Mouse (Mus musculus): ENCODE measurements around the gene Ccdc106.
"Not testable (repeated sequence)": the region's sequence is repeated elsewhere in the genome, so short reads cannot be mapped to it uniquely, and the experiment has no call there.

Ccdc106 gene

DNA sequence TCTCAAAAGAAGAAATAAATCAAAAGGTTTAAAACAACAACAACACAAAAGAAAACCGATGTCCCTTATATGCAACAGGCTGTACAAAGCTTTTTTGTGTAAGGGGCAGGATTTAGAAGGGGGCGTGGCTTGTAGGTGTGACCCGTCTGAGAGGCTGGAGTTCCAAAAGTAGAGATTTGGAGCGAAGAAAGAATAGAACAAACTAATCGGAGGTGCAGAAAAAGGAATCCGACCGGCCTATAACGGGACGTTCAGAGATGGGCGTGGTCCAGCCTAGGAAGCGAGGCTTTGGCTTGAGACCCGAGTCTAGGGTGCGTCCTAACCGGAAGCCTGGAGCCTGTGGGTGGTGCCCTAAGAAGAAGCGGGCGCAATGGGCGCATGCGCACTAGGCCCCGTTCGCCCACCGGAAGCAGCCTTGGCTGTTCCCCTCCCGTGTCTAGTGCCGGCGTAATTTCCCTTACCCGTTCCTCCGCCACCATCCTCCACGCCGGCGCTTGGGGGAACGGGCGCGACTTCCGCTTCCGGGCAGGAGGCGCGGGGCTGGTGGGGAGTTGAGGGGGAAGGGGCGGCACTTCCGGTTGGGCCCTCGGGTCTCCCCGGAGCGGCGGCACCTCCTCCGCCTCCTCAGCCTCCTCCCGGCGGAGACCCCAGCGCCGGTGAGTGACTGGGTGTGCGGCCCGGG is at the start of gene Ccdc106, which contains the start of gene Zfp865:
Gene Ccdc106 (plus strand): TSS at position 554 of the 682 bp plus-strand sequence.
Gene Zfp865 (plus strand): TSS at position 377 of the 682 bp plus-strand sequence.
- peak; percentile 100 for DNase-seq

DNA sequence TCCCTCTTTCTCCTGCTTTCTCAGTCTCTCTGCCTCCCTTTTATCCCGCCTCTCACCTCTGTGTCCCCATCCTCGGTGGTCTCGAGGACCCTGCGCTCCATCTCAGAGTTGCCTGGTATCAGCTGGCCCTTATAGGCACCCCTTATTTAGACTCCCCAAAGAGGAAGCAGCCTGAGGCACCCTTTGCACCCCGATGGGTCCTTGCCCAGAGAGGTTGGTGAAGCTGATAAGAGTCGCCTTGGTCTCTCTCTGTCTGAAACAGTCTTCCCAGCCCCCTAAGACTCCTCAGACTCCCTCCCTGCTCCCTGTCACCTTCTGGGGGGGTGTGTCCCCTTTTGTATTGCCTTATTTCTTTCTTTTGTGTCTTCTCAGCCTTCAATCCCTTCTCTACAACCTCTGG is 49.3 kb upstream of the Ccdc106 start, which contains the start of gene Sbk3:
Gene Sbk3 (minus strand): TSS at position 101 of the 400 bp plus-strand sequence.
- DNase-seq, result no peak

DNA sequence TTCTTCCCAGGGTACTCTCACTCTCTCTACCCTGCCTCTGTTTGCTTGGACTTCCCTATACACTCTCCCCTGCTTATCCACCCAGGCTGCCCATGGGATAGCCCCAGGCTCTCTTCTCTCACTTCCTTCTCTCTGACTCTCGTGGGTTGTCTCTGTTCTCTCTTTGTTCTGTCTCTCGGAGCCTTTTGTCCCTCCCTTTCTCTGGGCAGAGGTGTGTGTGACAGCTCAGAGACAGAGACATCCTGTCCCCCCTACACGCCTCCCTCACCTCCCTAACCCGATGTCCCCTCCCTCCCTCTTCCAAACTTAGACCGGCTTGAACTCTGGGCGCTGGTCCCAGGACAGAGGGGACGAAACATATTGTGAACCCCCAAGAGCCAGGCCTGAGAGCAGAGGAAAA is 48.6 kb upstream of the Ccdc106 start:
- peak; percentile 87 for DNase-seq

DNA sequence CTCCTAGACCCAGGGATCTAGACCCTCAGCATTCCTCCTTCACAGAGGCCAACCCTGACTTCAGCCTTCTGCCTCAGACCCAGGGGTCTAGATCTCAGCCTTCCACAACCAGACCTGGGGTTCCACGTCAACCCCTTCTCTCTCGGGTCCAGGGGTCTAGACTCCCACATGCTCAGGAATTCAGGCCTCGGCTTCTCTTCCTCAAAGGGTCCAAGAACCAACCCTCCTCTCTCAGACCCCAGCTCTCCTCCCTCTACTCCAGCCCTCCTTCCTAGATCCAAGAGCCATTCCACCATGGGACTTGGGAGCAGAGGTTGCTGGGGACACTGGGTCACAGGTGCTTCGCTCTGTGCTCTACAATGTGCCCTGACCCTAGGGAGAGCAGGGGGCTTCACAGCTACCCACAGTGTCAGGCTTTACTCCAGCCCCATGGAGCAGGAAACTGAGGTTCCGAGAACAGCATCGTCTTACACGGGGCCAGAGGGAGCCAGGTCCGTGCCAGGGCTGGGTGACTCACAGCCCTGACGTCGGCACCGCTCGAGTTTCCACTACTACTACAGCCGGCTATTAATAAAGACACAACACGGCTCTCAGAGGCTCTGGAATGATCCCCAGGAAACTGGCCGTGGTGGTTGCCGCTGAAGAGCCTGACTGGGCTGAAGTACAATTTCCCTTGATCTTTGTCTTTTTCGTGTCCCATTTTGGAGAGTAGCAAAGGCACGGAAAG is 47.9 kb upstream of the Ccdc106 start:
- DNase-seq, result peak; percentile 82

DNA sequence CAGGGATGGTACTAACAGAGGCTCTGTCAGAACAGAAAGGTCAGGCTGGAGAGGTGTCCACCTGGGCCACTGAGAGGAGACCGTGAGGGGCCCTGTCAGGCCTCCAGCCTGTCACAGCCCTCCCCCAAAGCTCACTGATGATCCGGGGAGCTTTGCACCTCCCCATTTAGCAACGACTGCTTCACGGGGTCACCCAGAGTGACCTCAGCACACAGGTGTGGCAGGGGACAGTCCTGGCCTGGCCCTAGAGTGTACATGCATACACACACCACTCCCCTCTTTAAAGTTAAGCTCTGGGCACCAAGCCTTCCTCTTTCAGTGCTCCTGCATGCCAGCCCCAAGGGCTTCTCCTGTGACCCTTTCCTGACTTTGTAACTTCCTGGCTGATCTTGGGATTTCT is 44.9 kb upstream of the Ccdc106 start:
- no peak for DNase-seq

DNA sequence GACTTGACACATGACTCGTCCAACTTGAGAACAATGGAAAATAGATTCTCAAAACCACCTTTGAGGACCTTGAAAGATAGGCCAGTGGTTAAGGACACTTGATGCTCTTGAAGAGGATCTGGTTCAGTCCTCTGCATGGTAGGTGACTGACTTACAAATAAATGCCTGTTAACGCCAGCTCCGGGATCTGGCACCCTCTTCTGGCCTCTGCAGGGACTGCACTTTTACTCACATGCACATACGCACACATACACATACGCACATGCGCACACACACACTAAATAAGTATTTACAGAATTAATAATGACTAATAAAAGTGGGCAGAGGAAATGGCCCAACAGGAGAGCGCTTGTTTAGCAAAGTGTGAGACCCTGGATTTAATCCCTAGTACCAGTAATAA is 43.5 kb upstream of the Ccdc106 start:
- DNase-seq, result no peak

DNA sequence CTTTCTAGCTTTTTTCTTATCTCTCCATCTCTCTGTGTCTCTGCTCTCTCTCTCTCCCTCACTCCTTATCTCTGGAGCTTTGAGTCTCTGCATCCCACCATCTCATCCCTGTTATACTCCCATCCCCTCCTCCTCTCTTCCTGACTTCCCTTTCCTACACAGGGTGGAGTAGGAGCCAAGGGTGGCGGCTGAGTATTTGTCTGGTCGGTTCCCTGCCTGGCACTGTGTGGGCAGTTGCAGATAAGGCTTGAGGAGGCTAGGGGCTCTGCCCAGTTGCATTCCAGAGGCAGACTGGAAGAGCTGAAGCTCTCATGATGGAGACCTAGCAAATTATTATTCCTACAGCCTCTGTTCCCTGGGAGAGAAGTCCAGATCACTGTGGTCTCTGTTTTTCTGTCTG is 32.1 kb upstream of the Ccdc106 start:
- no peak for DNase-seq

DNA sequence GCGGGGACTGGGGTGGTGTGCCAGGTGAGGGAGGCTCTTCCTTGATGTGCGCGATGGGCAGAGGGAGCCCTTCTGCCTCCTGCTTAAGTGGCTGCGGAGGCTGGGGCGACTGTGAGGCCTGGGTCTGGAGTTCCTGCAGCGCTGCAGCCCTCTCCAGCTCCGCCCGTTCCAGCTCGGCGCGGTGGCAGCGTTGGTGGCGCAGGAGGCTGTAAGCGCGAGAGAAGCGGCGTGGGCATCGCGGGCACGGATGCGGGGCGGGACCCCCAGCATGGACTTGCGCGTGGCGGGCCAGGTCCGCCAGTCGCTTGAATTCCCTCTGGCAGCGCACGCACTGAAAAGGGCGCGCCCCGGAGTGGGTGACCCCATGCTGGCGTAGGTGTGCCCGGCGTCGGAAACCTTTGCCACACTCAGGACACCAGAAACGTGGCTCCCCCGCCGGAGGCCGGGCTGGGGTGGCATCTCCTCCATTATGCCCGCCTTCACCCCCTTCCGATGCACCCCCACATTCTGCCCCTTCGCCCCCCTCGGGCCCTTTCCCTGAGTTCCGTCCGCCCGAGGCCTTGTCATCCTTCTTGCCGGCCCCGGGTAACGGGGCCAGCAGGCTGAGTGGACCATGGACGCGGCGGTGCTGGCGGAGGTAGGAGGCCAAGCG is 26.9 kb upstream of the Ccdc106 start:
- DNase-seq, result no peak

DNA sequence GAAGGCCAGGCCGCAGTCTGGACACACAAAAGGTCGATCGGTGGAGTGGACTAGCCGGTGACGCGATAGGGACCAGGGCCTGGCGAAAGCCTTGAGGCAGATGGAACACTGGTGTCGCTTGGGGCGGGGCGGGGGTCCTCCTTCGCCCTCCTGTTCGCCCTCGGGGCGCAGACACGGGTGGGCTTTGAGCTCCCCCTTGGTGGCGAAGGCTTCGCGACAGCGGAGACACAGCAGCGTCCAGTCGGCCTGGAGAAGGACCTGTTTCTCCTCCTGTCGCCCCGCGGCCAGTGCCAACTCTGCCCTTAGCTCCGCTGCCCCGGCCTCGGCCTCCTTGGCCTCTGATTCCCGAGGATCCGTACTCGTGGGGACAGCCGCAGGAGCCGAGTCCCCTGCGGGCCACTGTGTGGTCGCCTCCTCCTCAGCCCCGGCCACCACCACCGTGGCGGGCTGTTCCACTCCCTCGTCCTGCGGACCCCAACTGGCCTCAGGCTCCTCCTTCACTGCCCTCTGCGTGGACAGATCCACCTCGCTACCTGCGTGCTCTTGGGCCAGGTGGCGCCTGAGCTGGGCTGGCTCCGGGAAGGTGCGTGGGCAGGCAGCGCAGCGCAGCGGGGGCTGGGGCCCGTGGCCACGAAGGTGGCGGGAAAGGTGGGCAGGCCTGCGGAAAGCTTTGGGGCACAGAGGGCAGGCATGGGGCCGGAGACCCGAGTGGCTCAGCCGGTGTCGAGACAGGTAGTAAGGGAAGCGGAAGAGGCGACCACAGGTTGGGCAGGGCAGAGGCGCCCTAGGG is 26.2 kb upstream of the Ccdc106 start:
- no peak for DNase-seq

DNA sequence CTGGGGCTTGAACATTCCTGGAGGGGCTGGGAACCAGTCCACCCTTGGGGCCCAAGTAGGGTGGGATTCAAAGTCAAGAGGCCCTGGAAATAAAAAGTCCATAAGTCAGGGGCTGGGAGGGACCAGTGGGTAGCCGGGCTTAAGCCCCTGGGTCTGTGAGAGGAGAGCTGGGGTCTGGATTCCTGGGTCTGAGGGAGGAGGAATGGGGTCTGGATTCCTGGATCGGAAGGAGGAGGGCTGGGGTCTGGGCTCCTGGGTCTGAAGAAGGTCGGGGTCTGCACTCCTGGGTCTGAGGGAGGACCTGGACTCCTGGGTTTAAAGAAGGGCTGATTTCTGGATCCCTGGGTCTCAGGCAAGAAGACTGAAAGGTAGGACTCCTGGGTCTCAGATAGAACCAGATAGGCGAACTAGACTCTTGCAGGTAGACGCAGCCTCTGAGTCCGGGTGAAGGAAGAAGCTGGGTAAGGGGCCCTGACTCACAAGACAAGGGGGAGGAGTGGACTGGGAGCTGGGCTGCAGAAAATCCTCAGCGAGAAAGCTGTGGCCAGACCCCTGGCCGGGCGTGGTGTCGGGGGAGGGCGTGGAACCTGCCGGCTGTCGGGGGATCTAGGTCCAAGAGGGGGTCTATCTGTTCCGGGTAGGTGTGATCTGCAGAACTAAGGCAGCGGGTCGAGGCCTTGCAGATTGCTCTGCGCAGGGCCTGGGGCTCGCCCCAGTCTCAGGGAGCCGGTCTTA is 24.9 kb upstream of the Ccdc106 start:
- DNase-seq, result no peak

DNA sequence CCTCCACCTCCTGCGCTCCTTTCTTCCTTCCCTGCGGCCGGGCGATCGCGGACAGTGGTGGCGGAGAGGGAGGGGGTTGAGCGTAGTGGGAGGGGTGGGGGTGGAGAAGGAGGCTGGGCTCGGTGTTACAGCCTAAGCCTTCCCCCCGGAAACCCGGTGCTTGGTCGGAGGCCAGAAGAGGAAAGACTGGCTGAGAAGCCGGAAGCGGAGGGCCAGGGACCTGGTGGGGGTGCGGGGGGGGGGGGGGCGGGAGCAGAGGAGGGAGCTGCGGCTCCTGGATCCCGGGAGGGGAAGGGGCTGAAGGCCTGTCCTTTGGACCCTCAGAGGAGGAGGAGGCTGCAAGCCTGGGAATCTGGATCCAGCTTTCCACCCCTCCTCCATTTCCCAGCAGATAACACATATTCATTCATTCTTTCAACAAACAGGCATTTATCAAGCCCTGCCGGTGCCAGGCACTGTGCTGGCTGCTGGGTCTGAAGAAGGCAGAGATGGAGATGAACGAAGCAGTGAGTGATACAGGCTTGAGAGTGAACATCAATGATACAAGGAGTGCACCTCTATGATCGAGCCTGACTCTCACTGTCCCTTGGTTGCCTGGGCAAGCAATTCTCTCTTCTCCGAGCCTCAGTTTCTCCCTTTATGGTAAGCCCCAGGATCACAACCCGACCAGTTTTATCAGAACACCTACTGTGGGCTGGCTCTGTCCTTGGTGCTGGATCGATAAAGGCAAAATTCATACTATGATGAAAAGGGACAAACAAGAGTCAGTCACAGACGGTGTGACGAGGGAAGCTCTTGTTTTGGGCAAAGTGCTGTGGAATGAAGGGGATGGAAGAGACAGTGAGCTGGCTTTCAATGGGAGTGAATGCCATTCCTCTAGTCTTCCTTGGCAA is 24.1 kb upstream of the Ccdc106 start, which contains the start of gene Zfp579:
Gene Zfp579 (minus strand): TSS at position 156 of the 893 bp plus-strand sequence.
- DNase-seq, result peak; percentile 97

DNA sequence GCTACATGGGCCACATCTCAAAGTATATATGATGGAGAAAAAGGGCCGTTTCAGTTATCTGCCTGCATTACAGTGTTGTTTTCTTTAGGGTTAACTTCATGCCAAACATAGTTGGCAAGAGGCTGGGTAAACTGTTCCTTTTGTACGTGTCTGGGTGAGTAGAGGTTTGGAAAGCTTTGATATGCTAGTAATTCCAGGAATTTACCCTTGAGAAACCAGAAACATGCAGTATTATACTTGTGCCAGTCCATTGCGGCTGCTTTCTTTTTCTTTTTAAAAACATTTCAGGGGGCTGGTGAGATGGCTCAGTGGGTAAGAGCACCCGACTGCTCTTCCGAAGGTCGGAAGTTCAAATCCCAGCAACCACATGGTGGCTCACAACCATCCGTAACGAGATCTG is 23.4 kb upstream of the Ccdc106 start:
- no peak for DNase-seq

DNA sequence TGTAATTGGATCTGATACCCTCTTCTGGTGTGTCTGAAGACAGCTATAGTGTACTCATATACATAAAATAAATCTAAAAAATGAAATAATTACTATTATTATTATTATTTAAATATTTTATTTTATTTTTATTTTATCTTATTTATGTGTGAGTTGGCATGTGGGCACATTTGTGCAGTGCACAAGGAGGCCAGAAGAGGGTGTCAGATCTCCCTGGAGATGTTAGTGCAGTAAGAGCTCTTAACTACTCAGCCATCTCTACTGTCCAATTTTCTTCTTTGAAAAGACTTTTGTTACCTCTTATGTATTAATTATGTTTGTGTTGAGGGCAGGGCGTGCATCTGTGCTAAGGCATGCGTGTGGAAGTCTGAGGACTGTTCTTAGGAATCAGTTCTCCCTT is 20.5 kb upstream of the Ccdc106 start:
- DNase-seq, result peak; percentile 49

DNA sequence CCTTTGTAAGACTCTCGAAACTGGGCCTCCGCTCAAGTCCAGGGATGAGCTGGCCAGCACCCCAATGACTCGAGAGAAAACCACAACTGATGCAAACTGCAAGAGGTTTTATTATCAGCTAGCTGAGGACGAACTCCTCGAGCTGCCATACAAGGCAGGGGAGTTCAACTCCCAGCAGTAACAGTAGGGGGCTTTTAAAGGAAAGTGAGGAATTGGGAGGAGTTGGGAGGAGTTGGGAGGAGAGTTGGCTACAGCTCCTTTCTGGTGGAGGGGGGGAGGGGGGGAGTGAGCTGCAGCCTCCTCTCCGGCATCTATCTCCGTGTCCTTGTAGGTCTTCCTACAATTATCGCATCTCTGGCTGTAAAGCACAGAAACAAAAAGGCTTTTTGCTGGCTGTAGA is 17.5 kb upstream of the Ccdc106 start:
- DNase-seq, result not testable (repeated sequence)

DNA sequence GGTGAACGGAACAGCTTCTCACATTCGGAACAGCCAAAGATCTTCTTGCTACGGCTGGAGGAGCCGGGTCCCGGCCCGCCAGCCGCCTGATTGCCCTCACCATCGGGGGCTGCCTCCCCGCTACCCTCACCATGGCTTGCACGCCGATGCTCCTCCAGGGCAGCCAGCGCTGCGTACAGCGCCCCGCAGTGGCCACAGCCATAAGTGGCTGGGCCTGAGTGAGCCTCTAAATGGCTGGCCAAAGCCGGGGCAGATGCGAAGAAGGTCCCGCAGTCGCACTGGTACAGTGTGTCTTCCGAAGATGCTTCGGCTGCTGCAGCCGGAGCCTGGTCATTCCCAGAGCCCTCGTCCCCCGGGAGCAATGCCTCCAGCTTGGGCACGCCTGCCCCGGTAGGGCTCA is 12.1 kb upstream of the Ccdc106 start:
- no peak for DNase-seq

DNA sequence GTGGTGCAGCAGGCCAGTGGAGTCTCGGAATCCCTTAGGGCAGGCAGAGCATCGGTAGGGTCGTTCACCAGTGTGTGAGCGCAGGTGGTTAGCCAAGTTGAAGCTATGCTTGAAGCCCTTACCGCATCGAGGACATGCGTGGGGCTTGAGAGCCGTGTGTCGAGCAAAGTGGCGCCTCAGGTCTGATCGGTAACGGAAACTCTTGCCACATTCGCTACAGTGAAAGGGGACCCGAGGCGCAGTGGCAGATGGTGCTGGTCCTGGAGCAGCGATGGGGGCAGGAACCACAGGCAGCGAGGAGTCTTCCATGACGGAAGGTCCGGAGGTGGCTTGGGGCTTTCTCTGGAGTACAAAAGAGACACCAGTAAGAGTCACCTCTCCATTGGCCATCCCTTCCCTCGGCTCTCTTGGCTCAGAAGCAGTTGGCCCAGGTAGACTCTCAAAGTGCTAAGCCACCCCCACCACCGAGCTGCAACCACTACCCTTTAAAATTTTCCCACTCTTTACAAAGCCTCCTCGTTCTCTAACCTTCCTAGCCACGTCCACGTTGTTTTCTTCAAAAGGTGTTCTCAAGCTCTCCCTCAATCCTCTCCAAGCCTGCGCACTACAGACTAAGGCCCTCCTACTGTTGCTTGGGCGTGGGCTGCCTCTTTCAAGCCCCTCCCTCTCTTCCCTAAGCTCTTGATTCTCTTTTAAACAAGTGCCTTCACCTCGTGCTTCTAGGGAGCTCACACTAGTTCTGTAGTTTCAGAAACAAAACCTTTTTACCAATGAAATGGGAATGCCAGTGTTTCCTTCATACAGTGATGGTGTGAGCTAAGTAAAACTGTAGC is 7.5 kb upstream of the Ccdc106 start:
- no peak for DNase-seq

DNA sequence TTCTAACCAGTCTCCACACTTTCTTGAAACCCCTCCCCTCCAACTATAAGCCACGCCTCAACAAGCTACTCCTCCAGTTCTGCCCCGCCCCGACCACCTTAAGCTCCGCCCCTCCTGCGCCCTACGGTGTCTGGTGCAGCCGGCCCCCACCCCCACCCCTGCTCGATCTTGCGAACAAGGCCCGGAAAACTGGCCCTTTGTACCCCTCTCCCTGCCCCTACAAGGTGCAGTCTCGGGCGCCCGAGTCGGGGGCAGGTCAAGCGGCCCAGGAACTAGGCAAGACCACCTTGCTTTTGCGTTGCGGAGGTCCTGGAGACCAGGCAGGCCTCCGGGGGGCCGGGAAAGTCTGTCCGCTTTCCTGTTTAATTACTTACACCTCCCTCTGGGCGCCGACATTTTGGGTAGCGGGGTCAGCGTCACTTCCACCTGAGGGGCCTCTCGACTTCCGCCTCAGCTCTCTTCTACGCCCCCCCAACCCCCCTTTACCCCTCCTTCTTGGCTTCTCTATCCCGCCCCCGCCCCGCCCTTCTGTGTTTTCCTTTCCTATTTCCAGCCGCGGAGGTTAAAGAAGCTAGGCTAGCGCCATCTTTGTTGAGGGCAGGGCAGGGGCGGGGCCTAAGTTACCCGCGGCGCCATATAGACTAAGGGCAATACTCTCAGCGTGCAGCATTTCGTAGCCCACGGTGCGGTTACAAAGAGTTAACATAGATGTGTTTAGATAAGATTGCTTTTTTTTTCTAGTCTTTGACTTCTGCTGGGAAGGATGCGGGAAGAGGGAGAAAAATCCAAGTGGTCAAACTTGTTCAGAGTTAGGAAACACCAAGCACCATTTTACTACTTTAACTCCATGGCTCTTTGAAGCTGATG is 5.9 kb upstream of the Ccdc106 start, which contains the start of the genes Zfp524 and Fiz1:
Gene Zfp524 (plus strand): TSS at position 165 of the 867 bp plus-strand sequence.
Gene Fiz1 (minus strand): TSS at position 447 of the 867 bp plus-strand sequence.
- DNase-seq, result peak; percentile 98

DNA sequence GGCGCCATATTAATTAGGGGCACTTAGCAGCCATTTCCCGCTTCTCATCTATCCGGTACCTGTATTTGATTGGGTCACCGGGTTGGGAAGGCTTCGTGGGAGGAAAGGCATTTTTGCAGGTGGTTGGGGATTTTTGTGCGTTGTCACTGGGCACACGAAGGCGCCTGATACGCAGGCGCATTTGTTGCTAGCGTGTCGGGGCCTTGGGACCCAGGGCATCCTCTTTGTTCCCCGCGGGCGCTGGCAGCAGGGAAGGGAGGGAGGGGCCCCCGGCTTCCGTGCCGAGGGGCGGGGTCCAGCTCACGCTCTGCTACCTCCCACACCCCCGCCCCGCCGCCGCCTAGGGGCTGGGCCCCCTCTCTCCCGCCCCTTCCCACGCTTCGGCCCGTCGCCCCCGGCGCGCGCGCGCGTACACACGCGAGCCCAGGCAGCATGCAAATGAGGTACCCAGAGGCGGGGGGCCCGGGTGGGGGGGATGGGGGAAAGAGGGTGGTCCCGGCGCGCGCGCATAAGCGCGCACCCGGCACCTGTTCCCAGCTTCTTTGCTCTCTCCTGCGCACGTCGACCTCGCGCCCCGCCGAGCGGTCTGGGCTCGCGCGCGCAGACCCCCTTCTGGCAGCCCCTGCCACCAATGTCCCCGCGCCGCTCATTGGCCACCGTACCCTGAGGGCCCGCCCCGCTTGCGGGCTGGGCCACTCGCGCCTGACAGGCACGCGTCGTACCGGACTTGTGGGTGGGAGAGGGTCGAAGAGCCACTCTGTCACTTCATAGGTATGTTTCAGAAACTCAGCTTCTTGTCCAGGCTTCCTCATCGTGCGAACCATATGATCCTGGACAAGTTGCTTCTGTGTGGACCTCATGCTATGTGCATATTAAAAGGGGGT is 5.0 kb upstream of the Ccdc106 start, which contains the start of gene Gm44973:
Gene Gm44973 (plus strand): TSS at position 379 of the 884 bp plus-strand sequence.
- DNase-seq, result peak; percentile 97
